Mouse (Mus musculus) C2C12 (cell line): ENCODE results near the gene Mblac2. TPM values are rescaled to one million over a fixed set of nuclear protein-coding genes. Genes with fewer than 3 reads are reported as not detected.

Experiments used
- H3K27me3 ChIP-seq: one replicate; pipeline ENCODE4 v1.6.1; 2011; ENCODE audit not compliant: control insufficient read depth, insufficient read depth, insufficient read length
- H3K36me3 ChIP-seq: one replicate; pipeline ENCODE4 v1.6.1; 2011; ENCODE audit not compliant: control insufficient read depth, insufficient read depth
- H3K4me3 ChIP-seq: one replicate; pipeline ENCODE4 v1.5.1; 2011; ENCODE audit warnings: mild to moderate bottlenecking, control low read depth; ENCODE audit not compliant: poor library complexity, insufficient read depth, severe bottlenecking
- H3K79me2 ChIP-seq: one replicate; pipeline ENCODE4 v1.6.1; 2011; ENCODE audit not compliant: control insufficient read depth, insufficient read depth
- H3K79me3 ChIP-seq: one replicate; pipeline ENCODE4 v1.6.1; 2011; ENCODE audit warnings: low read depth, control low read depth
- H3ac ChIP-seq: one replicate; pipeline ENCODE3; 2011; ENCODE audit warnings: low read depth; ENCODE audit not compliant: control insufficient read depth, insufficient read length
- CEBPB ChIP-seq: IDR thresholded peaks from one replicate; pipeline ENCODE4 v1.6.1; 2011; ENCODE audit warnings: low read depth, mild to moderate bottlenecking, control low read depth, moderate library complexity
- CTCF ChIP-seq: IDR thresholded peaks from one replicate; pipeline ENCODE4 v1.5.1; 2011; ENCODE audit not compliant: control insufficient read depth, insufficient read depth, insufficient read length
- FOSL1 ChIP-seq: IDR thresholded peaks from one replicate; pipeline ENCODE4 v1.8.0; 2011; ENCODE audit warnings: mild to moderate bottlenecking, low read length; ENCODE audit not compliant: poor library complexity, insufficient read depth, severe bottlenecking
- MAX ChIP-seq: IDR thresholded peaks from one replicate; pipeline ENCODE4 v1.6.1; 2011; ENCODE audit warnings: mild to moderate bottlenecking, control low read depth
- MYOD1 ChIP-seq: IDR thresholded peaks from one replicate; pipeline ENCODE4 v1.6.1; 2011; ENCODE audit warnings: low read depth; ENCODE audit not compliant: control insufficient read depth, insufficient read length
- MYOG ChIP-seq: IDR thresholded peaks from one replicate; pipeline ENCODE4 v1.6.1; 2011; ENCODE audit not compliant: control insufficient read depth, insufficient read length; ENCODE audit errors: extremely low read depth
- USF1 ChIP-seq: IDR thresholded peaks from one replicate; pipeline ENCODE4 v1.6.1; 2011; ENCODE audit warnings: low read depth, mild to moderate bottlenecking, control low read depth, moderate library complexity
- polyA plus RNA-seq: library from polyadenylated mRNA; unstranded; fragments of >200 nt; fragmentation: generic; extraction: Trizol; gene quantifications from one replicate; pipeline ENCODE4 v1.2.1, GENCODE M21; 2012; ENCODE audit warnings: missing spikeins

Gene Mblac2
- polyA plus RNA-seq, 1 experiment, result 1.2 TPM

GRCm38 (mm10) chr13:81694446-81694845 is 16.7 kb upstream of the Mblac2 start:
- H3K4me3 ChIP-seq, result no peak overlapping the region
- TF ChIP-seq MAX, result no peak
- TF ChIP-seq USF1, result no peak
- no peak for TF ChIP-seq MYOD1
- TF ChIP-seq MYOG, result no peak
- no peak for TF ChIP-seq CEBPB
- no peak for TF ChIP-seq CTCF
- TF ChIP-seq FOSL1, result no peak
- H3K79me3 ChIP-seq, result peaks cover 4% of the 10 kb centered on the region
- no peaks in the 10 kb centered on the region for H3K27me3 ChIP-seq
- H3ac ChIP-seq, result no peak overlapping the region
- H3K36me3 ChIP-seq, result peaks cover 49% of the 10 kb centered on the region
- no peaks in the 10 kb centered on the region for H3K79me2 ChIP-seq

GRCm38 (mm10) chr13:81703148-81703547 is 8.0 kb upstream of the Mblac2 start:
- Histone ChIP-seq H3K4me3 (no peak overlapping the region), H3K79me2 (peaks cover 83% of the 10 kb centered on the region), H3K79me3 (peaks cover 50% of the 10 kb centered on the region), H3K36me3 (peaks cover 23% of the 10 kb centered on the region), H3K27me3 (no peaks in the 10 kb centered on the region), H3ac (no peak overlapping the region)
- TF ChIP-seq MAX, result no peak
- TF ChIP-seq USF1, result no peak
- no peak for TF ChIP-seq CTCF
- TF ChIP-seq MYOD1, result no peak
- no peak for TF ChIP-seq FOSL1
- TF ChIP-seq CEBPB, result no peak
- TF ChIP-seq MYOG, result no peak

GRCm38 (mm10) chr13:81703621-81704020 is 7.5 kb upstream of the Mblac2 start:
- H3K27me3 ChIP-seq, result no peaks in the 10 kb centered on the region
- TF ChIP-seq MYOG (no peak), MAX (no peak), FOSL1 (no peak), USF1 (no peak), MYOD1 (no peak), CEBPB (no peak), CTCF (no peak)
- H3ac ChIP-seq, result no peak overlapping the region
- peaks cover 19% of the 10 kb centered on the region for H3K36me3 ChIP-seq
- no peak overlapping the region for H3K4me3 ChIP-seq
- H3K79me2 ChIP-seq, result peaks cover 88% of the 10 kb centered on the region
- H3K79me3 ChIP-seq, result peaks cover 54% of the 10 kb centered on the region

- Histone ChIP-seq H3ac (no peak overlapping the region), H3K79me3 (peaks cover 63% of the 10 kb centered on the region), H3K27me3 (no peaks in the 10 kb centered on the region), H3K36me3 (peaks cover 5% of the 10 kb centered on the region), H3K4me3 (no peak overlapping the region), H3K79me2 (peaks cover 95% of the 10 kb centered on the region)
- no peak for TF ChIP-seq MYOD1
- TF ChIP-seq MAX, result no peak
- TF ChIP-seq CEBPB, result no peak
- no peak for TF ChIP-seq FOSL1
- TF ChIP-seq USF1, result no peak
- no peak for TF ChIP-seq MYOG
- no peak for TF ChIP-seq CTCF
Measured at GRCm38 (mm10) chr13:81706311-81706710, 4.8 kb upstream of the Mblac2 start.

GRCm38 (mm10) chr13:81709805-81710204 is 1.3 kb upstream of the Mblac2 start:
- Histone ChIP-seq H3K27me3 (no peaks in the 10 kb centered on the region), H3K4me3 (peak overlapping the region; percentile 59), H3K79me2 (peaks cover 67% of the 10 kb centered on the region), H3K79me3 (peaks cover 43% of the 10 kb centered on the region), H3K36me3 (no peaks in the 10 kb centered on the region), H3ac (peak overlapping the region; percentile 52)
- TF ChIP-seq MAX (no peak), CEBPB (no peak), MYOD1 (no peak), USF1 (no peak), CTCF (no peak), MYOG (no peak), FOSL1 (no peak)

GRCm38 (mm10) chr13:81710266-81710665 is 875 bp upstream of the Mblac2 start:
- Histone ChIP-seq H3ac (peak overlapping the region; percentile 40), H3K36me3 (no peaks in the 10 kb centered on the region), H3K27me3 (no peaks in the 10 kb centered on the region), H3K4me3 (peak overlapping the region; percentile 59), H3K79me2 (peaks cover 63% of the 10 kb centered on the region), H3K79me3 (peaks cover 39% of the 10 kb centered on the region)
- no peak for TF ChIP-seq MYOD1
- TF ChIP-seq CEBPB, result no peak
- no peak for TF ChIP-seq CTCF
- no peak for TF ChIP-seq MAX
- no peak for TF ChIP-seq FOSL1
- TF ChIP-seq USF1, result no peak
- no peak for TF ChIP-seq MYOG
